In genomic region chr8:104437494-104438135, GRCm38 (mm10) we compare ENCODE assay signal across 24 mouse cellular contexts. TPM values are rescaled to one million over a fixed set of nuclear protein-coding genes. Genes with fewer than 3 reads are reported as not detected.
DNase-seq lines count a peak whose midpoint lies in the region; ATAC-seq and TF ChIP-seq lines count a peak whose summit lies in the region.
"Had no signal": no experiment of that assay in that cellular context is flagged by ENCODE, and none has a peak within 500 bp of the region (broad histone marks: within the 10 kb centered on the region; RNA-seq: fewer than 3 reads in every experiment).

No protein-coding gene starts in this region.

- no peak overlapping the region for H3K27ac ChIP-seq in hindbrain, embryonic 10.5 days
- no peak overlapping the region for H3K27ac ChIP-seq in hindbrain, embryonic 13.5 days
- H3K27ac ChIP-seq in midbrain, embryonic 10.5 days (replicated peaks), result no peak overlapping the region
- H3K27ac ChIP-seq in midbrain, embryonic 14.5 days (replicated peaks; ENCODE audit: low read depth, low read length), result no peak overlapping the region
- H3K27ac ChIP-seq in cortical plate, adult 2 months (ENCODE audit: insufficient read depth, low read length), result peak overlapping the region; percentile 49; the same call in 1 of the 2 replicates
- H3K27ac ChIP-seq: embryonic facial prominence, embryonic 10.5 days; heart, embryonic 10.5 days; hindbrain, embryonic 15.5 days had no signal

- no peak for TF ChIP-seq POLR2A in cortical plate, adult 2 months (IDR thresholded peaks at IDR 0.05; ENCODE audit: extremely low read depth, insufficient read depth, low read length)

- H3K36me3 ChIP-seq in hindbrain, embryonic 10.5 days, result peaks cover 83% of the 10 kb centered on the region
- peaks cover 77% of the 10 kb centered on the region for H3K36me3 ChIP-seq in hindbrain, embryonic 13.5 days
- H3K36me3 ChIP-seq in midbrain, embryonic 10.5 days, result peaks cover 86% of the 10 kb centered on the region
- peaks cover 81% of the 10 kb centered on the region for H3K36me3 ChIP-seq in midbrain, embryonic 14.5 days (ENCODE audit: control insufficient read depth, insufficient read depth, low read length)

- no peak overlapping the region for H3K4me2 ChIP-seq in hindbrain, embryonic 13.5 days
- no peak overlapping the region for H3K4me2 ChIP-seq in midbrain, embryonic 14.5 days (ENCODE audit: low read length)
- H3K4me2 ChIP-seq: forebrain, embryonic 13.5 days; heart, embryonic 15.5 days; hindbrain, embryonic 15.5 days had no signal

- H3K9me3 ChIP-seq in hindbrain, embryonic 10.5 days, result no peaks in the 10 kb centered on the region; the same call in 1 of the 2 replicates
- no peaks in the 10 kb centered on the region for H3K9me3 ChIP-seq in hindbrain, embryonic 13.5 days
- H3K9me3 ChIP-seq in midbrain, embryonic 10.5 days (replicated peaks), result no peaks in the 10 kb centered on the region
- H3K9me3 ChIP-seq in midbrain, embryonic 14.5 days (ENCODE audit: control insufficient read depth, low read length), result no peaks in the 10 kb centered on the region
- H3K9me3 ChIP-seq: embryonic facial prominence, embryonic 10.5 days; forebrain, embryonic 13.5 days; heart, embryonic 10.5 days; heart, embryonic 15.5 days; hindbrain, embryonic 15.5 days had no signal

- H3K27me3 ChIP-seq in hindbrain, embryonic 10.5 days (ENCODE audit: insufficient read depth, poor library complexity, severe bottlenecking), result no peaks in the 10 kb centered on the region
- no peaks in the 10 kb centered on the region for H3K27me3 ChIP-seq in hindbrain, embryonic 13.5 days
- no peaks in the 10 kb centered on the region for H3K27me3 ChIP-seq in midbrain, embryonic 10.5 days (ENCODE audit: low read depth, poor library complexity, severe bottlenecking)
- H3K27me3 ChIP-seq in midbrain, embryonic 14.5 days (ENCODE audit: control insufficient read depth, insufficient read depth, low read length), result no peaks in the 10 kb centered on the region
- H3K27me3 ChIP-seq: CH12.LX; forebrain, embryonic 13.5 days; heart, embryonic 15.5 days; hindbrain, embryonic 15.5 days; Patski had no signal

- peak; percentile 17; the same call in 1 of the 2 replicates for ATAC-seq in frontal cortex, adult (ENCODE audit: low TSS enrichment)
- no peak for ATAC-seq in hindbrain, embryonic 13.5 days (ENCODE audit: low FRiP score)
- no peak for ATAC-seq in midbrain, embryonic 14.5 days (ENCODE audit: low FRiP score, low TSS enrichment)
- ATAC-seq: activated CD4-positive, CD25-positive, alpha-beta regulatory T cell, adult 4 months; forebrain, embryonic 13.5 days; forebrain, postnatal 0 days; Patski had no signal

- no peak for TF ChIP-seq CTCF in cortical plate, adult 2 months (IDR thresholded peaks at IDR 0.05; ENCODE audit: extremely low read depth, insufficient read depth, low read length)

- 96% methylated on average over 13 of the region's 13 CpGs for WGBS in hindbrain, embryonic 10.5 days
- 94% methylated on average over 13 of the region's 13 CpGs for WGBS in hindbrain, embryonic 13.5 days
- WGBS in midbrain, embryonic 10.5 days, result 95% methylated on average over 13 of the region's 13 CpGs
- 95% methylated on average over 13 of the region's 13 CpGs for WGBS in midbrain, embryonic 14.5 days

- H3K4me3 ChIP-seq in hindbrain, embryonic 10.5 days, result no peak overlapping the region
- H3K4me3 ChIP-seq in hindbrain, embryonic 13.5 days, result no peak overlapping the region
- H3K4me3 ChIP-seq in midbrain, embryonic 10.5 days, result no peak overlapping the region
- no peak overlapping the region for H3K4me3 ChIP-seq in midbrain, embryonic 14.5 days (replicated peaks; ENCODE audit: low read depth, low read length)
- H3K4me3 ChIP-seq in cortical plate, adult 2 months (ENCODE audit: insufficient read depth, low read length), result no peak overlapping the region
- H3K4me3 ChIP-seq: embryonic facial prominence, embryonic 10.5 days; forebrain, embryonic 13.5 days; heart, embryonic 10.5 days; heart, embryonic 15.5 days; hindbrain, embryonic 15.5 days had no signal

- H3K4me1 ChIP-seq in hindbrain, embryonic 10.5 days (replicated peaks), result peaks cover 18% of the 10 kb centered on the region
- H3K4me1 ChIP-seq in hindbrain, embryonic 13.5 days (replicated peaks), result peaks cover 42% of the 10 kb centered on the region
- peaks cover 16% of the 10 kb centered on the region for H3K4me1 ChIP-seq in midbrain, embryonic 10.5 days
- peaks cover 14% of the 10 kb centered on the region for H3K4me1 ChIP-seq in midbrain, embryonic 14.5 days (ENCODE audit: control insufficient read depth, insufficient read depth, low read length)
- peaks cover 13% of the 10 kb centered on the region for H3K4me1 ChIP-seq in cortical plate, adult 2 months (ENCODE audit: control insufficient read depth, insufficient read depth, low read length)

- no peak for DNase-seq in frontal cortex, postnatal 14 days (ENCODE audit: low spot score in 2 of 2)
- DNase-seq in hindbrain, embryonic 10.5 days (ENCODE audit: low spot score), result peak; percentile 0
- DNase-seq in midbrain, embryonic 10.5 days (ENCODE audit: low spot score), result peak; percentile 8
- no peak for DNase-seq in midbrain, embryonic 14.5 days
- no peak for DNase-seq in spleen, postnatal 10 days (ENCODE audit: low spot score in 2 of 2)
- DNase-seq: adrenal gland, postnatal 14 days; cerebellum, adult 8-10 months; cerebellum, postnatal 36 days; forebrain, postnatal 0 days; gastrocnemius, postnatal 36 days; heart, adult 18-20 months; heart, postnatal 14 days; kidney, adult 11 months had no signal

- no peak overlapping the region for H3K9ac ChIP-seq in hindbrain, embryonic 13.5 days
- no peak overlapping the region for H3K9ac ChIP-seq in midbrain, embryonic 14.5 days (replicated peaks; ENCODE audit: low read length)
- H3K9ac ChIP-seq: forebrain, embryonic 13.5 days; forebrain, postnatal 0 days; heart, embryonic 15.5 days; hindbrain, embryonic 15.5 days had no signal

RNA-seq across cellular contexts. Expression of gene Dync1li2, which starts 5.2 kb away (rescaled TPM):
- polyA plus RNA-seq in hindbrain, embryonic 10.5 days (2016; fragmentation: Nextera tagmentation; extraction: Ambion mirVana), result 80.8 and 81.0 TPM in 2 replicates
- polyA plus RNA-seq in hindbrain, embryonic 13.5 days (2015; fragmentation: Nextera tagmentation; extraction: Ambion mirVana), result 115 and 120 TPM in 2 replicates
- 80.1 and 96.1 TPM in 2 replicates for polyA plus RNA-seq in midbrain, embryonic 10.5 days (2016; fragmentation: Nextera tagmentation; extraction: Ambion mirVana)
- polyA plus RNA-seq in midbrain, embryonic 14.5 days (2014; fragmentation: Nextera tagmentation; extraction: Ambion mirVana), result 69.1 and 103 TPM in 2 replicates
- polyA plus RNA-seq in cortical plate, adult 2 months (2012; rRNA removed), result 161 and 170 TPM in 2 replicates

RNA-seq across cellular contexts. Expression of gene Cmtm4, which starts 42.0 kb away (rescaled TPM):
- polyA plus RNA-seq in hindbrain, embryonic 10.5 days (2016; fragmentation: Nextera tagmentation; extraction: Ambion mirVana), result 1.9 TPM in 2 replicates
- 2.1 and 2.3 TPM in 2 replicates for polyA plus RNA-seq in hindbrain, embryonic 13.5 days (2015; fragmentation: Nextera tagmentation; extraction: Ambion mirVana)
- polyA plus RNA-seq in midbrain, embryonic 10.5 days (2016; fragmentation: Nextera tagmentation; extraction: Ambion mirVana), result 1.7 and 1.8 TPM in 2 replicates
- polyA plus RNA-seq in midbrain, embryonic 14.5 days (2014; fragmentation: Nextera tagmentation; extraction: Ambion mirVana), result 3.6 and 5.1 TPM in 2 replicates
- 45.7 and 46.2 TPM in 2 replicates for polyA plus RNA-seq in cortical plate, adult 2 months (2012; rRNA removed)

Comparison
In these comparisons a context has a peak if more than half of its experiments do, and no peak if none do; other contexts are left out.
1. DNase-seq: peak in hindbrain, embryonic 10.5 days (single experiment) and midbrain, embryonic 10.5 days (single experiment); none in frontal cortex, postnatal 14 days (0 of 2), midbrain, embryonic 14.5 days (single experiment) and spleen, postnatal 10 days (0 of 2).